Mouse (Mus musculus) G1E (cell line): ENCODE measurements at regions not wholly inside any gene's neighbourhood (a gene's known extent, or its start where the extent isn't known, plus 50 kb on each side); places are given as distances from the start of the nearest gene placed in this dataset.

Experiments
- ATAC-seq: 2 replicates; pipeline ENCODE4 v1.8.0; 2016; ENCODE audit warnings: mild to moderate bottlenecking; ENCODE audit not compliant: insufficient number of reproducible peaks, poor library complexity, low FRiP score, severe bottlenecking; ENCODE audit errors: extremely low read depth
- DNase-seq: peaks from one replicate; pipeline ENCODE4 v3.0.0; 2012; ENCODE audit warnings: low spot score
- H3K27me3 ChIP-seq: 2 replicates; pipeline ENCODE4 v1.6.1; 2012; ENCODE audit warnings: mild to moderate bottlenecking, low read length, inconsistent platforms; ENCODE audit not compliant: insufficient read depth
- H3K36me3 ChIP-seq: replicated peaks from 2 replicates; pipeline ENCODE3; 2012; ENCODE audit warnings: mild to moderate bottlenecking, inconsistent platforms
- H3K4me1 ChIP-seq: 2 replicates; pipeline ENCODE4 v1.6.1; 2012; ENCODE audit warnings: low read depth, low read length, inconsistent platforms, mixed read lengths; ENCODE audit not compliant: insufficient read depth
- H3K4me3 ChIP-seq: 2 replicates; pipeline ENCODE4 v1.5.1; 2012; ENCODE audit warnings: low read depth, mild to moderate bottlenecking, inconsistent platforms, low read length, moderate library complexity, mixed read lengths
- H3K9me3 ChIP-seq: replicated peaks from 2 replicates; pipeline ENCODE4 v1.6.1; 2012; ENCODE audit warnings: inconsistent platforms
- CTCF ChIP-seq: IDR thresholded peaks from 2 replicates; pipeline ENCODE4 v1.5.1; 2012; ENCODE audit warnings: low read depth, low read length, inconsistent platforms, mixed read lengths
- GATA1 ChIP-seq: IDR thresholded peaks from 2 replicates; pipeline ENCODE4 v1.6.1; 2012; ENCODE audit warnings: borderline replicate concordance, low read length, inconsistent platforms, mixed read lengths
- GATA2 ChIP-seq: IDR thresholded peaks from 2 replicates; pipeline ENCODE4 v1.6.1; 2012; ENCODE audit warnings: low read depth, low read length, inconsistent platforms, borderline replicate concordance
- POLR2AphosphoS5 ChIP-seq: IDR thresholded peaks from 2 replicates; pipeline ENCODE4 v1.6.1; 2012; ENCODE audit warnings: low read depth, low read length, inconsistent platforms; ENCODE audit not compliant: insufficient replicate concordance
- TAL1 ChIP-seq: conservative IDR thresholded peaks from 2 replicates; pipeline ENCODE4 v1.6.1; 2012; ENCODE audit warnings: low read depth, low read length, inconsistent platforms, mixed read lengths

DNA sequence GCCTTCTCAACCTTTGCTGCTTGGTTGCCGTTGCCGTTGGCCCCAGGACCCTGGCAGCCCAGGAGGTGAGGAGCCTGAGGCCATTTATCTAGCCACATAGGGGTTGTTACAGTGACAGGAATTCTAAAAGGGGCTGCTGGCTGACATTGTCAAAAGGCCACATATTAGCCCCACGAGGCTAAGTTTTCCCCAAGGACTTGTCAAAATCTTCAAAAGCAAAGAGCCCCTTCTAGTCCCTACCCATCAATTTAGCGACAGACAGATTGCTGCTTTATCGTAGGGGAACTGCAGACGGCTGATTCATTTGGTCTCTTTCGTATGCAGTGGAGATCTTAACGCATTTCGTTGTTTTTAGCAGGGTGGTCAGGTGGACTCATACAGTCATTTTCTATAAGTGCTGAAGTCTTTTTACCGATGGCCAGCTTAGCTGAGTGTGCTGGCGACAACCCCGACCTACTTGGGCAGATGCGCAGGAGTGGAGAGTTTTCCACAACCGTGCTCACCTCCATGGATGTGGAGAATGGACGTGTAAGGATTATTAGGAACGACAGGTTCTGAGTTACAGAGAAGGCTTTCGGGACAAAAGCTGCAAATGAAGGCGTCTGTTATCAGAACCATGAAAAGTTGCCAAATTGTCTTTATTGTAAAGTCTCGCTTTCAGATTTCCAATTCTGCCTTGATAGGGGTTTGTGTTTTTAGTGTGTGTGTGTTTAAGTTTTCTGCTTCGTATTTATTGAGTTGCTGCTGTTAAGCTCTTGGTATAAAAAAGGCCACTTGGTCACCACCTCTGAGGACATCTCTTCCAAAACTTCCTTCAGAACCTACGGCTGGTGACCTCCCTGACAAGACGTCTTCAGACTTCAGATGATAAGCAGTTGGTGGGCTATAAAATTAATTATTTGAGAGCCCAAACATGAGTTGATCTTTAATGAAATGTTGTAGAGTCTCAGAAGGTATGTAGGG lies 123.7 kb upstream of the Cpsf6 start:
- Histone ChIP-seq H3K9me3 (no peaks in the 10 kb centered on the region), H3K27me3 (no peaks in the 10 kb centered on the region), H3K36me3 (no peaks in the 10 kb centered on the region), H3K4me1 (no peaks in the 10 kb centered on the region), H3K4me3 (no peak overlapping the region)
- DNase-seq (no peak), ATAC-seq (no peak)
- TF ChIP-seq POLR2AphosphoS5: no peak

DNA sequence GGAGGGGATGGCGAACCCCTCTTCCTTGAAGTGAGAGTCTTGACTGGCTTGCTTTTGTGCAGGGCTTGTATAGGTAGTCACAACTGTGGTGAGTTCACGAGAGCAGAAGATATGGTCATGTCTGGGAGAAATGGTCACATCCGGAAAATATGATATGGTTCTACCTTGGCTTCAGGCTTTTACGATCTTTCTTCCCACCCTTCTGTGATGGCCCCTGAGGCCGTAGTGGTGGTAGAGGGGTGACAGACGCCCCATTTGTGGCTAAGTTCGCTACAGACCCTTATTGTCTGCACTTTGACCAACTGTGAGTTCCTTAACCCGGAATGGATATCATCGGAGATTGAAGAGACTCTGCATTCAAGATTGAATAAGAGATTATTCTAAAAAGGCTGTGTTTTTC lies 122.9 kb upstream of the Cpsf6 start:
- no peak overlapping the region for H3K4me3 ChIP-seq
- no peaks in the 10 kb centered on the region for H3K36me3 ChIP-seq
- no peak for DNase-seq
- no peaks in the 10 kb centered on the region for H3K4me1 ChIP-seq
- TF ChIP-seq TAL1: no peak
- no peak for TF ChIP-seq POLR2AphosphoS5
- no peak for TF ChIP-seq CTCF
- TF ChIP-seq GATA1: no peak
- no peak for TF ChIP-seq GATA2
- no peaks in the 10 kb centered on the region for H3K27me3 ChIP-seq
- H3K9me3 ChIP-seq: no peaks in the 10 kb centered on the region
- no peak for ATAC-seq

DNA sequence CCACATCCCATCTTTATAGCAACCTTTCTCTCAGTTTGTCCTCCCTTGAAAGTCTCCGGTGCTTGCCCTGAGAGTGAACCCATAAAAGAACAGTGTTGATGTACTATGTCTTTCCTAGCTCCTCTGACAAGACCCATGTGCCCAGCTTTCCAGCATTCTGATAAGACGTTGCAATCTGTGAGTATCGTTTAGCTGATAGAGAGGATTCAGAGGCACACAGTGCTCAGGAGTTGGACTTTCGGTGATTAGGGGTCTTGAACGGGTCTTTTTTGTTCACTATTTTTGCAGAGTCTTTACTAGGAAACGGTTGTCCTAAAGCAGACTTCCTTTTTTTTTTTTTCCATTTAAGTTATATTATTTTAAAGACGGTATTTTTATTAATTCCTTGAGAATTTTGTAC lies 122.3 kb upstream of the Cpsf6 start:
- Histone ChIP-seq H3K9me3 (no peaks in the 10 kb centered on the region), H3K4me3 (no peak overlapping the region), H3K27me3 (no peaks in the 10 kb centered on the region), H3K36me3 (no peaks in the 10 kb centered on the region), H3K4me1 (no peaks in the 10 kb centered on the region)
- no peak for DNase-seq
- no peak for ATAC-seq
- TF ChIP-seq GATA2: no peak
- no peak for TF ChIP-seq CTCF
- TF ChIP-seq TAL1: no peak
- TF ChIP-seq POLR2AphosphoS5: no peak
- no peak for TF ChIP-seq GATA1

DNA sequence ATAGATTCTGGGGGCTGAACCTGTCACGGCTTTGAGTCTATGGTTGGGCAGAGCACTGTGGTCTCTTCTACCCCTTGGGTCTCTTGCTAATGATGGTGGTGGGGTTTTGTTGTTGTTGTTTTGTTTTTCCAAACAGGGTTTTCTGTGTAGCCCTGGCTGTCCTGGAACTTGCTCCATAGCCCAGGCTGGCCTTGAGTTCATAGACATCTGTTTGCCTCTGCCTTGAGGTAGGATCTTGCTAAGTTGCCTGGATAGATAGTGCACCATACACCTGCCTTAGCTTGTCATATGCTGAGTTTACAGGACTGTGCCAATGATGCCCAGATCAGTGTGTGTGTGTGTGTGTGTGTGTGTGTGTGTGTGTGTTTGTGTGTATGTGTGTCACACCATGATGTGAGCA lies 121.6 kb upstream of the Cpsf6 start:
- no peak for TF ChIP-seq TAL1
- TF ChIP-seq CTCF: no peak
- Histone ChIP-seq H3K4me3 (no peak overlapping the region), H3K9me3 (no peaks in the 10 kb centered on the region), H3K27me3 (no peaks in the 10 kb centered on the region), H3K36me3 (no peaks in the 10 kb centered on the region), H3K4me1 (no peaks in the 10 kb centered on the region)
- no peak for ATAC-seq
- DNase-seq: no peak

DNA sequence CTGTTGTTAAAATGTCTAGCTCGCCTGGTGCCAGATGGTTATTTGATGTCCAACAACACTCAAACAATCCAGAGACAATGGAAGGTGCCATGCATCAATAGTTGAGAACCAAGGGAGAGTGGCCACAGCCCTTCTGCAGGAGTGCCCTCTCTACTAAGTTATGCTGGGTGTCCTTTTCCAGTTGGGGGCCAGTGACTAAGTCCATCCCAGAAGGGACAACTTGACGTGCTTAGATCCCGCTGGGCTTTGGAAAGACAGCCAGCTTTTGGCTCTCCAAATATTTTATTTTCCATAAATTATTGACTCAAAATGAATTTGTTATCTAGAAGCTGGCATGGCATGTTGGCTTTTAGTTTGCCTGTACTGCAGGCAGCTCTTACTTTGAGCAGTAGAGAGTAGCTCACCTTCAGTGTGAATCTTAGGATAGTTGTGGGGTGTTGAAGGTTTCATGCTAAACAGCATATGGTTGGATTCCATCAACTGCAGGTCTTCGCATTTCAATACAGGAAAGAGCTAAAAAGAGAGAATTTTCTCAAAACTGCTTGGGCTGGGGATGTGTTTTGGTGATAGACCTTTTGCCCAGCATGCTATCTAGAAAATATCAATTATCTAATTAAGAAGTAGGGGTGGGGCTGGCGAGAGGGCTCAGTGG lies 120.8 kb upstream of the Cpsf6 start:
- ATAC-seq (no peak), DNase-seq (no peak)
- no peak for TF ChIP-seq TAL1

DNA sequence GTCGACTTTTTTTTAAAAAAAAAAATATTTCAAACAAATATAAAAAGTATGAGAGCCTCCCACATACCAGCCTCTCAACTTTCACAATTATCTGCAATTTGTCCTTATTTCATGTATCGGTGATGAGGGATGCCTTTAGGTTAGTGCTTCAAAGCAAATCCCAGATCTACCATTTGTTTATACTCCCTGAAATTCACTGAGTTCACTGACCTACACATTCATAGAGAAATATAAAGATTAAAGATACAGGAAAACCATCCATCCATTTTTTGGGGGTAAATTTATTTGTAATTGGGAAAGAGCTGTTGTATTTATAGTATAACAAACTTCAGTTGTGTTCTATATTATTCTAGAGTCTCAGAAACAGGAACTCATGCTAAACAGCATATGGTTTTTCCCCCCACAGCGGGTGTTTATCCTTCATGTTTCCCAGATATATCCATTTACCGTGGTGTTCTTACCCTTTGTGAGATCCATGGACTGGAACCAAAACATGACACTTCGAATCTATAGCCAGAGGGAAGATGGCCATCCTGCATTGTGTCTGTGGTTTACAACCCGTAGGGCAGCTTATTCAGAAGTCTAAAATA lies 120.1 kb upstream of the Cpsf6 start:
- H3K9me3 ChIP-seq: no peaks in the 10 kb centered on the region
- ATAC-seq: no peak
- no peak for DNase-seq
- H3K4me3 ChIP-seq: no peak overlapping the region
- TF ChIP-seq GATA2 (no peak), GATA1 (no peak), CTCF (no peak), POLR2AphosphoS5 (no peak)
- H3K36me3 ChIP-seq: no peaks in the 10 kb centered on the region
- H3K4me1 ChIP-seq: no peaks in the 10 kb centered on the region
- H3K27me3 ChIP-seq: no peaks in the 10 kb centered on the region

More for the DNA sequence above, 120.8 kb upstream of the Cpsf6 start:
- H3K9me3 ChIP-seq: no peaks in the 10 kb centered on the region
- no peaks in the 10 kb centered on the region for H3K4me1 ChIP-seq
- no peaks in the 10 kb centered on the region for H3K27me3 ChIP-seq
- H3K4me3 ChIP-seq: no peak overlapping the region
- H3K36me3 ChIP-seq: no peaks in the 10 kb centered on the region
